Mouse (Mus musculus) lung, adult 2 months (tissue): ENCODE measurements at regions not wholly inside any gene's neighbourhood (a gene's known extent, or its start where the extent isn't known, plus 50 kb on each side); places are given as distances from the start of the nearest gene placed in this dataset.
A peak's percentile ranks its signal among the peaks of the same experiment; 100 is the strongest.

Experiments
- DNase-seq: peaks from one replicate; pipeline ENCODE4 v3.0.0; 2022
- H3K4me1 ChIP-seq: fragments of 200-500 bp; 2 replicates; pipeline ENCODE4 v1.6.1; 2011; ENCODE audit warnings: low read length; ENCODE audit not compliant: control insufficient read depth, insufficient read depth
- H3K4me3 ChIP-seq: fragments of 200-500 bp; replicated peaks from 2 replicates; pipeline ENCODE3; 2011; ENCODE audit warnings: low read depth, mild to moderate bottlenecking, control low read depth, low read length; ENCODE audit errors: extremely low read depth
- CTCF ChIP-seq: fragments of 200-500 bp; IDR thresholded peaks from 2 replicates; pipeline ENCODE4 v1.5.1; 2011; ENCODE audit warnings: mild to moderate bottlenecking, low read length, control low read depth; ENCODE audit not compliant: insufficient read depth
- POLR2A ChIP-seq: fragments of 200-500 bp; IDR thresholded peaks from 2 replicates; pipeline ENCODE4 v1.6.1; 2011; ENCODE audit warnings: low read depth, mild to moderate bottlenecking, control low read depth, low read length, borderline replicate concordance; ENCODE audit errors: extremely low read depth
- WGBS: fragments of 180-500 bp; shearing (Covaris S2); methylation state at CpG from one replicate; pipeline ENCODE4 v1.1.7; 2018; 5-methylcytosine and 5-hydroxymethylcytosine counted together

DNA sequence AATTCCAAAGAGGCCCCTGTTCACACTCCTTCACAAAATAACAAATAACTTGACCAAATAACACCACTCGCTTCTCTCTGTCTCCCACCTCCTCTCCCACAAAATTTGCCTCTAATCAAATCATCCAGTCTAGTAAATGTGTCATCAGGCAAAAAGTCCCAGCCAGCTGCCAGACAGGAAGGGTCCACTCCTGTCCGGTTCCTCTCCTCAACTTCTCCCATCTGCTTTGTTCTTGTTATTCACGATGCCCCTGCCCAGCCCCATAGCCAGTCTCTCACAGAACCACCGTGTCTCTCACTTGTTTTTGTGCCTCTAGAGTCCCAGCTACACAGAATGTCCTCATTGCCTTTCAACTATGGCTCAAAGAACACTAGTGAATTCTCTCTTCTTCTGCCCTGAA, 53.8 kb downstream of the Ch25h start:
- Histone ChIP-seq H3K4me1 (peaks cover 5% of the 10 kb centered on the region; the same call in 1 of the 2 replicates), H3K4me3 (no peak overlapping the region)
- no peak for DNase-seq
- 44% methylated on average over 4 of the region's 4 CpGs for WGBS
- TF ChIP-seq POLR2A = no peak
- no peak for TF ChIP-seq CTCF

DNA sequence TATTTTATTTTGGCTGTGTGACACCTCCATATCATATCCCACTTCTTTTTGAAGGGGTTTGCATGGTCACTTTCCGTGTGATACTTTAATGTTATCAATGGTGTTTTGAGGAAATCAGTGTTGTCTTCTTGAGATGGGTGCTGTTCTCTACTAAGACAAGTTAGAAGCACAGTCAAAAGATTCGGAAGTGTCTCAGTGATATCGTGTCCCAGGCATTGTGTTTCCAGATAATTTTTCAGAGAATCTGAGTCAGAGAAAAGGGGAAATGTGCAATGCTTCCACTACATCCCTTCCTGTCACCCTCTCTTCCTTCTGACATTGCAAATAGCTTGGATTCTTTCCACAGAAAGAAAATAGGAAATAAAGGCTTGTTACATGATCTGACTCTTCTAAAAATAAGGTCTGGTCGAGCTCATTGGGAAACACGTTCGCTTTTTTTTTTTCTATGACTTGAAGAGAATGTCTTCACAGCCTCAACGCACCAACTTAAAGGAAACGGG, 54.6 kb downstream of the Ch25h start:
- peaks cover 5% of the 10 kb centered on the region; the same call in 1 of the 2 replicates for H3K4me1 ChIP-seq
- WGBS = 43% methylated on average over 8 of the region's 8 CpGs
- TF ChIP-seq POLR2A (no peak), CTCF (no peak)
- DNase-seq = no peak
- no peak overlapping the region for H3K4me3 ChIP-seq

- H3K4me1 ChIP-seq = no peaks in the 10 kb centered on the region
- no peak for TF ChIP-seq CTCF
- no peak for TF ChIP-seq POLR2A
- DNase-seq = no peak
- 77% methylated on average over 1 of the region's 1 CpGs for WGBS
- H3K4me3 ChIP-seq = no peak overlapping the region
Measured at GRCm38 (mm10) chr19:34407176-34407575, 67.8 kb downstream of the Ch25h start.

DNA sequence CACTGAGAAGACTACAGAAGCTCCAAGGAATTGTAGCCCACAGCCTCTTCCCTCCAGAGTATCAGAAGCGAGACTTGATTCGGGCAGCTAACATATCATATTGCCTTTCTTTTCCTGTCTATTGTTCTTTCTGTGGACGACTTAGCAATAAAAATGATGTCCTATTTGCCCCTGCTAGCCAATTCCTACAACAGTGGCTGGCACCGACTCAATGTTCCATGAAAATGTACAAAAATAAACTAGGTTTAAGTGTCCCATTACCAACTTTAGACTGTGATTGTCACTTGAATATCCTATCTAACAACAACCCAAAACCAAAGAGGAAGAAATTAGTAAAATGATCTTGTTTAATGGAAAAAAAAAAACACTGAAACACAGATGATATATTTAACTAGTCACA, 68.3 kb downstream of the Ch25h start:
- DNase-seq = no peak
- Histone ChIP-seq H3K4me3 (no peak overlapping the region), H3K4me1 (no peaks in the 10 kb centered on the region)
- WGBS = 46% methylated on average over 4 of the region's 4 CpGs
- TF ChIP-seq POLR2A (no peak), CTCF (no peak)

DNA sequence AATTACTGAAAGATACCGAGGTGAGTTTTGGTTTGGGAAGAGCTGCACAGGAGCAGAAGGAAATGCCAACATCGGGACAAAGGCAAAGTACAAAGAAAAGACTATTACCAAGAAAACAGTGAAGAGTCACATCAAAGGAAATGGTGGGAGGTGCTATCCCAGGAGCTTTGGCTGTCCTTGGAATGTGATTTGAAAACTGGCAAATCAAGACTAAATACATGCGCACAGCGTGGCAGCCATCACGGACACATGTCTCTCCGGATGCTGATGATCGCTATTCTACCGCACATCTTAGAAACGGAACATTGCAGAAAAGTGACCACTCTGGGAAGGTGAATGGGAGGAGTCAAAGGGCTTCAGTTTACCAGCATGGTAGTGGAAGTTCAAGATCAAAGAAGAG, 78.7 kb downstream of the Ch25h start:
- WGBS = 54% methylated on average over 9 of the region's 9 CpGs
- DNase-seq = no peak
- TF ChIP-seq POLR2A = no peak
- no peak for TF ChIP-seq CTCF
- peak overlapping the region; percentile 29 for H3K4me3 ChIP-seq
- H3K4me1 ChIP-seq = peaks cover 4% of the 10 kb centered on the region

DNA sequence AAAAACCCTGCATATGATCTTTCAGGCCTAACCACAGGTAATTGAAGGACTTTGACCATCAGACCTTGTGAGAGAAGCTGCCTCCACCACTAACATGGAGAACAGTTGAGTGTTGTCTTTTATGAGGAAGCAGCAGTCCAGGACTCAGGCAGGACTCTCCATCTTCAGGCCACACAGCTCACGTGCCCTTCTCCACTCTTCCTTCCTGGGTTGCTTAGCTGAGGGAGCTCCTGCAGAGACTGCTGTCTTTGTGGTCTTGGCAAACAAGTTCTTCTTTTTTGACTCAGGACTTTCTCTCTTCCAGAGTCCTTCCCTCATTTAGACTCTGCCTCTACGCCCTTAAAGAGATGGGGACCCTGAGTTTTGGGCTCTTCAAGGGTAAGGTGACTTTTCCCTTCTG, 85.0 kb downstream of the Ch25h start:
- no peak for DNase-seq
- H3K4me1 ChIP-seq = no peaks in the 10 kb centered on the region
- 53% methylated on average over 2 of the region's 2 CpGs for WGBS
- TF ChIP-seq CTCF (no peak), POLR2A (no peak)
- H3K4me3 ChIP-seq = no peak overlapping the region

DNA sequence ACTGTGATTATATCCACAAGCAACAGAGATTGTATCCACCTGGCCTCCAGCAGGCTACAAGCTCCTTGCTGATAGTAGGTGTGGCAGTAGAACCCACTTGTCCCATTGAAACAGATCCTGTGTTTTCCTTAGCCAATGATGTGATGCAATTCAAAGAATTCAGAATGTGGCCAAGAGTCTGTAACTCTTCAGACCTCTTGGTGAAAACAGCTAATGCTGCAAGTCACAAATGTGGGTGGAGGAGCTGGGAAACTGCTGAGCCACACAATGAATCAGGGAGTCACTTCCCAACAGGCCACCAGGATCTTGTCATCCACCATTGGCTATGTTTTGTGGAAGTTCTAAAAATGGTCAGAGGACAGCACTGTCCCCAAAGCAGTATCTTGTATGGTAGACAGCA, 92.1 kb downstream of the Fas start:
- H3K4me3 ChIP-seq = no peak overlapping the region
- H3K4me1 ChIP-seq = no peaks in the 10 kb centered on the region
- peak; percentile 10 for DNase-seq
- no peak for TF ChIP-seq POLR2A
- TF ChIP-seq CTCF = no peak
